Mouse (Mus musculus) limb, embryonic 14.5 days (tissue): ENCODE data around the gene Uba2. TPM values are rescaled to one million over a fixed set of nuclear protein-coding genes. Genes with fewer than 3 reads are reported as not detected.
A peak's percentile ranks its signal among the peaks of the same experiment; 100 is the strongest.

Source experiments
- ATAC-seq: fragments of 200-750 bp; cut with Nextera tagmentation; 2 replicates; pipeline ENCODE4 v1.8.0; 2017; ENCODE audit warnings: low read depth, moderate number of reproducible peaks, moderate TSS enrichment; ENCODE audit not compliant: low FRiP score
- DNase-seq: peaks from one replicate; pipeline ENCODE4 v3.0.0-alpha.2; 2015; ENCODE audit warnings: low spot score
- H3K27ac ChIP-seq: fragments of 300-500 bp; sonication (generic); replicated peaks from 2 replicates; pipeline ENCODE4 v1.5.1; 2014; ENCODE audit warnings: low read depth, mild to moderate bottlenecking, low read length, moderate library complexity, mixed read lengths
- H3K27me3 ChIP-seq: fragments of 300-500 bp; sonication (generic); 2 replicates; pipeline ENCODE4 v1.6.1; 2014; ENCODE audit warnings: low read length, mixed read lengths; ENCODE audit not compliant: control insufficient read depth, insufficient read depth
- H3K36me3 ChIP-seq: fragments of 300-500 bp; sonication (generic); 2 replicates; pipeline ENCODE4 v1.6.1; 2014; ENCODE audit warnings: mild to moderate bottlenecking, low read length, moderate library complexity, mixed read lengths; ENCODE audit not compliant: control insufficient read depth, insufficient read depth
- H3K4me1 ChIP-seq: fragments of 300-500 bp; sonication (generic); 2 replicates; pipeline ENCODE4 v1.6.1; 2014; ENCODE audit warnings: antibody characterized with exemption, low read length, mixed read lengths; ENCODE audit not compliant: control insufficient read depth, insufficient read depth
- H3K4me2 ChIP-seq: fragments of 300-500 bp; sonication (generic); replicated peaks from 2 replicates; pipeline ENCODE4 v1.6.1; 2014; ENCODE audit warnings: low read depth, mild to moderate bottlenecking, low read length, moderate library complexity; ENCODE audit not compliant: severe bottlenecking
- H3K4me3 ChIP-seq: fragments of 300-500 bp; sonication (generic); replicated peaks from 2 replicates; pipeline ENCODE4 v1.5.1; 2014; ENCODE audit warnings: low read length
- H3K9ac ChIP-seq: fragments of 300-500 bp; sonication (generic); 2 replicates; pipeline ENCODE4 v1.6.1; 2014; ENCODE audit warnings: mild to moderate bottlenecking, low read depth, low read length, moderate library complexity; ENCODE audit not compliant: severe bottlenecking
- H3K9me3 ChIP-seq: fragments of 300-500 bp; sonication (generic); 2 replicates; pipeline ENCODE4 v1.6.1; 2016; ENCODE audit warnings: low read length; ENCODE audit not compliant: control insufficient read depth
- POLR2A ChIP-seq: fragments of 200-500 bp; IDR thresholded peaks from 2 replicates; pipeline ENCODE4 v1.8.0; 2012; ENCODE audit warnings: inconsistent platforms, mild to moderate bottlenecking, moderate library complexity, borderline replicate concordance; ENCODE audit not compliant: insufficient read depth, insufficient read length; ENCODE audit errors: extremely low read depth
- WGBS: fragments of 180-500 bp; shearing (Covaris S2); extraction: QIAGEN DNeasy Blood & Tissue Kit; methylation state at CpG from one replicate; pipeline ENCODE4 v1.1.7; 2014; 5-methylcytosine and 5-hydroxymethylcytosine counted together
- polyA plus RNA-seq, 2 experiments: library from polyadenylated mRNA; depleted of rRNA in 1 of 2; stranded (reverse) in 1 of 2; unstranded in 1 of 2; fragments of >200 nt; fragmentation: Nextera tagmentation in 1 of 2; extraction: Ambion mirVana in 1 of 2; gene quantifications; 2 replicates each; pipeline versions ENCODE4 v1.2.1 to v1.2.3; 2012 to 2014

The Uba2 gene
- polyA plus RNA-seq, 2 experiments, result 147 to 182 TPM

GRCm38 (mm10) chr7:34196132-34197128 lies 27.0 kb upstream of the Uba2 start, which contains the start of gene Pdcd2l:
Gene Pdcd2l, minus strand, starts transcription at chr7:34196661.
- H3K27ac ChIP-seq, result peak within 1 kb of the TSS; percentile 63
- peak within 1 kb of the TSS; percentile 92 for H3K4me3 ChIP-seq

DNA sequence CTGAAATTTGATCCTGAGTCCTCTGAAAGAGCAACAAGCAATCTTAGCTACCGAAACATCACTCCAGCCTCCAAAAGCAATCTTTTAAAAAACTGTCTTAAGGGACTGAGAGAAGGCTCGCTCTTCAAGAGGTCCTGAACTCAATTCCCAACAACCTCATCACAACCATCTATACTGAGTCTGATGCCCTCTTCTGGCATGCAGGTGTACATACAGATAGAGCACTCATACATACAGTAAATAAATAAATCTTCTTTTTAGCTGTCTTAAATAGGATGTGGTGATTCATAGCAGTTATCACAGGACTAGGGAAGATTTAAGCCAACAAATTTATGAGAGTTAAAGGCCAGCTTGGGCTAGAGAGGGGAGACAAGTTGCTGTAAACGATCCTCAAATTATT lies 26.2 kb upstream of the Uba2 start:
- no peak for TF ChIP-seq POLR2A
- ATAC-seq (no peak), DNase-seq (no peak)
- H3K9me3 ChIP-seq, result no peaks in the 10 kb centered on the region
- no peak overlapping the region for H3K27ac ChIP-seq
- peaks cover 18% of the 10 kb centered on the region for H3K36me3 ChIP-seq
- no peaks in the 10 kb centered on the region for H3K27me3 ChIP-seq
- H3K4me3 ChIP-seq, result peak overlapping the region; percentile 92
- no peaks in the 10 kb centered on the region for H3K4me1 ChIP-seq
- 44% methylated on average over 3 of the region's 3 CpGs for WGBS
- H3K9ac ChIP-seq, result peak overlapping the region; percentile 89
- peak overlapping the region; percentile 78 for H3K4me2 ChIP-seq

More at GRCm38 (mm10) chr7:34196132-34197128, 27.0 kb upstream of the Uba2 start, which contains the start of gene Pdcd2l:
- WGBS, result 3% methylated on average over 67 of the region's 70 CpGs
- peak; percentile 95 for ATAC-seq
- H3K9me3 ChIP-seq, result no peaks in the 10 kb centered on the region
- peak within 1 kb of the TSS; percentile 89 for H3K9ac ChIP-seq
- H3K27me3 ChIP-seq, result no peaks in the 10 kb centered on the region
- peak within 1 kb of the TSS; percentile 78 for H3K4me2 ChIP-seq
- H3K4me1 ChIP-seq, result no peaks in the 10 kb centered on the region
- DNase-seq, result peak; percentile 90
- H3K36me3 ChIP-seq, result peaks cover 26% of the 10 kb centered on the region
- TF ChIP-seq POLR2A, result 0 out of 2 replicates have a peak, but pooled peaks have one; percentile 35

DNA sequence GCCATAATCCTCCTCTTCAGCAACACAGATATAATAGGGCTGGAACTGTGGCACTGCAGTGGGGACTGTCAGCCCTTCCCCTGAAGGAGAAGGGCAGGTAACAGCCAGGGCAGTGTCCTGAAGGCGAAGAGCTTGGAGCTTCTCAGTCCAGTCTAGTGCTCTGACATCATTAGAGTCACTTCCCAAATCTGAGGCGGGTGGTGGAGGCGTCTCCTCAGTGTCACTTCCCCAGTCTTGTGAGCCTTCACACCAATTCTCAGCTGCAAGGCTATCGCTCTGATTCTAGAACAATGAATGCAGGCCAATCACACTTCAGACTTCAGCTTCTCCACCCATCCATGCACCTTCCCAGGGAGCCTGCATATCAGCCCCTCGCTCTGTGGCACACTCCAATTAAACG lies 23.4 kb upstream of the Uba2 start:
- no peak for DNase-seq
- 94% methylated on average over 6 of the region's 6 CpGs for WGBS
- no peak for TF ChIP-seq POLR2A
- Histone ChIP-seq H3K9me3 (no peaks in the 10 kb centered on the region), H3K27ac (no peak overlapping the region), H3K4me3 (no peak overlapping the region), H3K9ac (no peak overlapping the region), H3K4me2 (no peak overlapping the region), H3K27me3 (no peaks in the 10 kb centered on the region), H3K36me3 (peaks cover 36% of the 10 kb centered on the region), H3K4me1 (no peaks in the 10 kb centered on the region)
- no peak for ATAC-seq

DNA sequence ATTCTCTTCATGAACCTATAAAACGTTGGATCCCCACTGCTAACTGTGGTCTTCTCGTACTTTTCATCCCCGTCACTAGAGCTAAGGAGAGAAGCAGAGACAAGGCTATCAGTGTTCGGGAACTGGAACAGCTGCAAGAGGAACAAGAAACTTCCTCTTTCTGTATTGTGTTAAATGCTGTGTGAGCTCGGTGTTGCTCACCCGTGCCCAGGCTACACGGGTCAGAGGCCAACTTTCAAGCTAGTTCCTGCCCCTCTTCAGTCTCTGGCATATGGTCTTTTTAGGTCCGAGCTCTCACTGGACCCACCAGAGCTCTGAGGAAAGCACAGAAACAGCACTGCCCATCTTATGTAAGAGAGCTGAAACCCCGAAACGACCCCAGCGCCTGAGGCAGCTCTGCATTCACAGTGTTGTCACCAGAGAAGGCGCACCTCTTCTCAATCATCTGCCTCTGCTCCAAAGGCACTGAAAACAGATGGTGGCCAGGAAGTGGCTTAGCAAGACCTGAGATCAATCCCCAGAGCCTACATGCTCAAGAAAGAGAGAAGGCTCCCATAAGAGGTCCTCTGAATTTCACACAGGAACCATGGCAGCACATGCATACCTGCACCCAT lies 20.1 kb upstream of the Uba2 start:
- 83% methylated on average over 12 of the region's 12 CpGs for WGBS
- H3K9ac ChIP-seq, result no peak overlapping the region

DNA sequence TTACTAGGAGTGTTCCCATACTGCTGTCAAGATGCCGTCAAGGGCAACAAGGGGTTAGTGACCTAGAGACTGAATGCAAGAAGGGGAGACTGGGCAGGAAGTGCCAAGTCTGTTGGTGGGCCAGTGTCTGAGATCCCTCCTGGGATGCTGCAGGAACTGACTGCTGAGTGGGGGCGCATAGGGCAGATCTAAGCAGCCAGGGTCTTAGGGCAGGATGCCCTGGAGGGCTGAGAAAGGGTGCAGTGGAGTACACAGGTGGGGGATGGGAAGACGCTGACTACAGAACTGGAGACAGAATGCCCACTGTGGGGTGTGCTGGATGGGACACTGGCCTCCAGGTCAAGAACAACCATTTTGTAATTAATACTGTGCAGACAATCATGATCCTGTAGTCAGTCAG lies 14.4 kb upstream of the Uba2 start:
- no peaks in the 10 kb centered on the region for H3K27me3 ChIP-seq
- DNase-seq, result no peak
- no peak for TF ChIP-seq POLR2A
- H3K4me1 ChIP-seq, result no peaks in the 10 kb centered on the region
- no peak overlapping the region for H3K4me2 ChIP-seq
- no peak overlapping the region for H3K9ac ChIP-seq
- H3K4me3 ChIP-seq, result no peak overlapping the region
- peaks cover 47% of the 10 kb centered on the region for H3K36me3 ChIP-seq
- no peak for ATAC-seq
- H3K9me3 ChIP-seq, result no peaks in the 10 kb centered on the region
- 79% methylated on average over 3 of the region's 3 CpGs for WGBS
- no peak overlapping the region for H3K27ac ChIP-seq

More for the DNA sequence above, 20.1 kb upstream of the Uba2 start:
- no peaks in the 10 kb centered on the region for H3K4me1 ChIP-seq
- no peaks in the 10 kb centered on the region for H3K27me3 ChIP-seq
- ATAC-seq (no peak), DNase-seq (no peak)
- H3K4me2 ChIP-seq, result no peak overlapping the region
- no peak overlapping the region for H3K27ac ChIP-seq
- H3K36me3 ChIP-seq, result peaks cover 66% of the 10 kb centered on the region
- no peak overlapping the region for H3K4me3 ChIP-seq
- H3K9me3 ChIP-seq, result no peaks in the 10 kb centered on the region
- TF ChIP-seq POLR2A, result no peak
